Mouse (Mus musculus) ovary, postnatal 10 days (tissue): ENCODE measurements around the gene Tlr9.

Experiments used
- DNase-seq: peaks from one replicate; pipeline ENCODE4 v3.0.0; 2022; ENCODE audit warnings: low spot score

Gene Tlr9

DNA sequence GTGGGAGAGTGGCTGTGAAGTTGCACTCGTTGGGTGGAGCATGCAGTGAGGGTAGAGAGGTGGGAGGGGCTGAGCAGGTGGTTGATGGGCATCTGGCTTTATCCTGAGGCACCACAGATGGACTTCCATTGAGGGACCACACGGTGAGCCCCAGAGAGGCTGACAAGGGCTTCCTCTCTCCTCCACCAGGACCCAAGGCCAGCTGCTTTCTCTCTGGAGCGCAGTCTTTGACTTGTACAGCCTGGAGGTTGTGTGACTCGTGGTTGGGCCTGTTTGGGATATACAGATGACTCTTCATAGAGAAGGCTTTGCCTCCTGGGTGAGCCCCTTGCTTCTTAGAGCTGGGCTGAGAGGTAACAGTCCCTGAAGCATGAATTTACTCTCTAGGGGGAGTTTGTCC lies 46.0 kb downstream of the Tlr9 start:
- DNase-seq = no peak

DNA sequence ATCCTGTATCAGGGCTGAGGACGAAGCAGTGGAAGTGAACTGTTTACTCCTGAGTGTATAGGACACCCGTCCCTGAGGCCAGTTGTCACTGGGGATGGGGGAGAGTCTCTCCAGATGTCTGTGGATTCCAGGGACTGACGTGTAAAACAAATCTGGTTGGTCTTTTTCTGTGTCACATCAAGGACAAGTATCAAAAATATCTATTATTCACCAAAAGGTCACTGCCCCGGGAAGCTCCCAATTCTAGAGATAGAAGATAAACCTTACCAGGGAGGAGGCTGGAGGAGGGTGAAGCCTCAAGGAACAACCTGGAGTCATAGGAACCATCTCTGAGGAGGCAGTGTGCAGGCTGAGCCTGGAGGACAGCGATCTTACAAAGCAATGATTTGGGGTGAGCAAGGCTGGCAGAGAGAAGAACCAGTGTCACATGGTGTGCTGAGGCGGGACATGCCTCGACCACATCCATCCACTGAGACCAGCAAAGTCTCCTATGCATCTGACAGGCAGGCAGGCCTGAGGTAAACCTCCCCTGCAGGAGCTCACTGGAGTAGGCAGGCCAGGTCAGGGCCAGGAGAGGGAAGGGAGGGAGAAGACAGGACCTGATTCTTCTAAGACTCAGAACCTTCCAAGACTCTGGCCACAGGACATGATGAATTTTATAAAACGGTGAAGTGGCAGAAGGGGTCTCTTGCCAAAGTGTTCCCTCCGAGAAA lies 46.8 kb downstream of the Tlr9 start:
- DNase-seq = no peak

DNA sequence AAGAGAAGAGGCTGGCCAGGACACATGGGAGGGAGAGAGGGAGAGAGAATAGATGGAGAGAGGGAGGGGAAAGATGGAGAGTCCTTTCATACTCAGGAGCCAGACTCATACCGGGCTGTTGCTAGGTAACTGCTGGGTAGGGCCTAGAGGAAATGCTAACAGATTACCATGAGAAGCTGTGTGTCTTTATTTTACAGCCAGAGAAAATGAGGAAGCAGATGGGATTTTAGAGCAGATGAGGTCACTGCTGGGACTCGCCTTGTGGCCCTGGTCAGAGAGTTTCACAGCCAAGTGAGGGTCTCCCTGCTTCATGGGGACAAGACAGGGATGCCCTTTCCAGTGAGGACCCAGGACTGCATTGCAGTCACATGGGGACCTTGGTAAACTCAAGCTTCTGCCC lies 47.5 kb downstream of the Tlr9 start:
- DNase-seq = no peak

GRCm38 (mm10) chr9:106270656-106271055 lies 48.3 kb downstream of the Tlr9 start:
- no peak for DNase-seq

DNA sequence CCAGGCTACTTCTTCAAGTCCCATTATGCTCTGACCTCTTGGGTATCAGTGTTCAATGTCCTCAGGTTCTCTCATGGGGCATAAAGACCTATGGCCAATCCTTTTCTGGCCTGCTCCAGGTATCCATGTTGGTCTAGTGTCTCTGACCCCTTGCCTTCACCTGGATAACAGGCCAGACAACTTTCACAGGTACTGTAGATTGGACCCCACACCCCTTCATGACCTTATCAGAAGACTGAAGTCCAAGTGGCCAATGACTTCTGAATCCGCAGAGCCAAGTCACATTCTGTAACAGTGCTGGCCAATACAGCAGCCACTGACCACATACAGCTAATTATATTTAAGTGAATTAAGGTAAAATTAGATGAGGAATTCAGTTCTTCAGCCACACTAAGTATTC lies 49.9 kb downstream of the Tlr9 start:
- DNase-seq = no peak

GRCm38 (mm10) chr9:106273276-106273675 lies 50.9 kb downstream of the Tlr9 start:
- no peak for DNase-seq

DNA sequence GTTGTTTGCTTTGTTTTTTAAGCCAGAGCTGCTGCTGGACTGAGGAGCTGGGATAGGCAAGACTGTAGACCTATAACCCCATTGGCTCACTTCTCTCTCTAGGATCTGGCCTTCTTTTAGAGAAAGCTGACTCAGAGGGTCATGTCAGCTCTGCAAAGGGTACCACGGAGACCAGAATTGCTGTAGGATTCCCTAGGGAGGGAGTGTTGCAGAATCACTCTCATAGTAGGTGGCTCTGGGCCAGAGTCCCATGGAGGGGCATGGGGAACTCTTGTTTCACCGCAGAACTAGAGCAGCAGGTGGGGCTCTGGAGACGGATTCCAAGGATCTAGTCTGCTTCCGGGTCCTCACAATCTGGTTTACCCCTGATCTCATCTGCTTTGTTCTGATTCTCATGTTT lies 51.4 kb downstream of the Tlr9 start:
- no peak for DNase-seq

- DNase-seq = no peak
Observed at GRCm38 (mm10) chr9:106274652-106275180, 52.3 kb downstream of the Tlr9 start.

DNA sequence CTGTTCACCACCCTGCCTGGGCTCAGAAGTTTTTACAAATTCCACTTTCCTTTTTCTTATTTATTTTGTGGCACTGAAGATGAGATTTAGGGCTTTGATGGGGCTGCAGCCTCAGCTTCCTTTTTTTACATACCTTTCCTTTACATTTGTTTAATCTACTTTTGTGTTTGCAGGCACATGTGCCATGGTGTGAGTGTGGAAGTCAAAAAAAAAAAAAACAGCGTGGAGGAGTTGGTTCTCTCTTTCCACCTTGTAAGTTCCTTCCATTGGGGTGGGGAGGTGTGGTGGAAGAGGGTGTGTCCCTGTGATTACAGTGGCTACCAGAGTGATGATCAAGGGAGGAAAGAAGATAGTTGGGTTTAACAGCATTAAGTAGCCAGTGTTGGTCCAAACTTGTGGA lies 53.4 kb downstream of the Tlr9 start:
- DNase-seq = no peak
